ENCODE assay signal across 13 mouse cellular contexts in genomic region chr8:56620691-56621090, GRCm38 (mm10).
DNase-seq lines count a peak whose midpoint lies in the region; ATAC-seq lines count a peak whose summit lies in the region.
"Had no signal": no experiment of that assay in that cellular context is flagged by ENCODE, and none has a peak within 500 bp of the region (broad histone marks: within the 10 kb centered on the region; RNA-seq: fewer than 3 reads in every experiment).

No protein-coding gene starts in this region.

- H3K9me3 ChIP-seq in heart, embryonic 14.5 days (ENCODE audit: control insufficient read depth, low read length) = no peaks in the 10 kb centered on the region
- H3K9me3 ChIP-seq in neural tube, embryonic 12.5 days = no peaks in the 10 kb centered on the region
- no peaks in the 10 kb centered on the region for H3K9me3 ChIP-seq in limb, embryonic 10.5 days (replicated peaks)
- H3K9me3 ChIP-seq: forebrain, embryonic 13.5 days had no signal

- no peak for ATAC-seq in heart, embryonic 14.5 days (ENCODE audit: insufficient number of reproducible peaks, insufficient read depth, low FRiP score, low read depth)
- no peak for ATAC-seq in neural tube, embryonic 12.5 days (ENCODE audit: low FRiP score, low read depth)
- ATAC-seq: forebrain, embryonic 13.5 days; inflammation-experienced regulatory T-cells, adult 6 months had no signal

- no peak overlapping the region for H3K27ac ChIP-seq in heart, embryonic 14.5 days (replicated peaks in 1 of 2; ENCODE audit: control insufficient read depth in 1 of 2, insufficient read depth in 1 of 2, low read depth in 2 of 2, low read length in 2 of 2)
- no peak overlapping the region for H3K27ac ChIP-seq in neural tube, embryonic 12.5 days
- 0 out of 2 replicates have a peak overlapping the region, but pooled peaks have one; percentile 4 for H3K27ac ChIP-seq in limb, embryonic 10.5 days
- H3K27ac ChIP-seq: forebrain, embryonic 13.5 days; left cerebral cortex, adult 2 months had no signal

- H3K4me3 ChIP-seq in heart, embryonic 14.5 days (ENCODE audit: control insufficient read depth in 1 of 2, insufficient read depth in 1 of 2, low read depth in 1 of 2, low read length in 2 of 2) = peak overlapping the region; percentile 17 to 27
- H3K4me3 ChIP-seq in neural tube, embryonic 12.5 days = no peak overlapping the region
- H3K4me3 ChIP-seq in limb, embryonic 10.5 days = no peak overlapping the region
- H3K4me3 ChIP-seq: forebrain, embryonic 13.5 days; left cerebral cortex, adult 2 months had no signal

- WGBS in heart, embryonic 14.5 days = 5% methylated on average over 10 of the region's 10 CpGs
- WGBS in neural tube, embryonic 12.5 days = 13% methylated on average over 10 of the region's 10 CpGs
- 11% methylated on average over 10 of the region's 10 CpGs for WGBS in limb, embryonic 10.5 days

- H3K4me1 ChIP-seq in heart, embryonic 14.5 days (ENCODE audit: control insufficient read depth in 2 of 2, insufficient read depth in 2 of 2, low read length in 2 of 2) = peaks cover 27 to 40% of the 10 kb centered on the region in 2 experiments
- H3K4me1 ChIP-seq in neural tube, embryonic 12.5 days = peaks cover 12% of the 10 kb centered on the region; the same call in 1 of the 2 replicates
- H3K4me1 ChIP-seq in limb, embryonic 10.5 days = peaks cover 60% of the 10 kb centered on the region

- peak overlapping the region; percentile 66 for H3K4me2 ChIP-seq in heart, embryonic 14.5 days (ENCODE audit: low read length)
- 0 out of 2 replicates have a peak overlapping the region, but pooled peaks have one; percentile 22 for H3K4me2 ChIP-seq in neural tube, embryonic 12.5 days (replicated peaks)
- H3K4me2 ChIP-seq: forebrain, embryonic 13.5 days had no signal

- peak overlapping the region; percentile 14 for H3K9ac ChIP-seq in heart, embryonic 14.5 days (ENCODE audit: low read length)
- no peak overlapping the region for H3K9ac ChIP-seq in neural tube, embryonic 12.5 days
- H3K9ac ChIP-seq: forebrain, embryonic 13.5 days had no signal

- intact Hi-C loops in gastrocnemius, postnatal 14 days (cut with DNase I; ENCODE audit: low total_unique reads) = no loop called here

- H3K27me3 ChIP-seq in heart, embryonic 14.5 days (ENCODE audit: control insufficient read depth, insufficient read depth, low read length) = peaks cover 4% of the 10 kb centered on the region; the same call in 1 of the 2 replicates
- peaks cover 25% of the 10 kb centered on the region for H3K27me3 ChIP-seq in neural tube, embryonic 12.5 days (replicated peaks)
- peaks cover 44% of the 10 kb centered on the region for H3K27me3 ChIP-seq in limb, embryonic 10.5 days (ENCODE audit: low read depth, poor library complexity, severe bottlenecking)

- no peaks in the 10 kb centered on the region for H3K36me3 ChIP-seq in heart, embryonic 14.5 days (ENCODE audit: control insufficient read depth, insufficient read depth, low read length)
- no peaks in the 10 kb centered on the region for H3K36me3 ChIP-seq in neural tube, embryonic 12.5 days
- no peaks in the 10 kb centered on the region for H3K36me3 ChIP-seq in limb, embryonic 10.5 days

- DNase-seq in heart, adult 11 months = no peak
- no peak for DNase-seq in neural tube, embryonic 10.5 days (ENCODE audit: extremely low spot score, low spot score)
- DNase-seq in limb, embryonic 10.5 days (ENCODE audit: low spot score) = no peak
- peak; percentile 51 for DNase-seq in retina, postnatal 1 day
- no peak for DNase-seq in gastrocnemius, postnatal 14 days
- DNase-seq in testis, postnatal 14 days (ENCODE audit: low spot score) = no peak
- DNase-seq: gastrocnemius, postnatal 36 days; kidney, postnatal 4 days had no signal

Comparison
In these comparisons a context has a peak if more than half of its experiments do, and no peak if none do; other contexts are left out.
1. H3K4me3 ChIP-seq: peak in heart, embryonic 14.5 days (2 of 2); none in neural tube, embryonic 12.5 days (single experiment) and limb, embryonic 10.5 days (single experiment).